Mouse (Mus musculus) megakaryocyte, embryonic 14.5 days (primary cell): Measurements from ENCODE around the gene Dag1.

Experiments
- FLI1 ChIP-seq: IDR thresholded peaks from 2 replicates; pipeline ENCODE4 v1.6.1; 2012; ENCODE audit warnings: low read length, inconsistent platforms, mixed read lengths
- GATA1 ChIP-seq: IDR thresholded peaks from 3 replicates; pipeline ENCODE4 v1.6.1; 2012; ENCODE audit warnings: mixed read lengths, low read length, inconsistent platforms, borderline replicate concordance

GRCm38 (mm10) chr9:108290773-108291172 is 27.0 kb upstream of the Dag1 start:
- no peak for TF ChIP-seq GATA1
- no peak for TF ChIP-seq FLI1
